Mouse (Mus musculus): ENCODE results near the gene Prss45.

Gene Prss45

DNA sequence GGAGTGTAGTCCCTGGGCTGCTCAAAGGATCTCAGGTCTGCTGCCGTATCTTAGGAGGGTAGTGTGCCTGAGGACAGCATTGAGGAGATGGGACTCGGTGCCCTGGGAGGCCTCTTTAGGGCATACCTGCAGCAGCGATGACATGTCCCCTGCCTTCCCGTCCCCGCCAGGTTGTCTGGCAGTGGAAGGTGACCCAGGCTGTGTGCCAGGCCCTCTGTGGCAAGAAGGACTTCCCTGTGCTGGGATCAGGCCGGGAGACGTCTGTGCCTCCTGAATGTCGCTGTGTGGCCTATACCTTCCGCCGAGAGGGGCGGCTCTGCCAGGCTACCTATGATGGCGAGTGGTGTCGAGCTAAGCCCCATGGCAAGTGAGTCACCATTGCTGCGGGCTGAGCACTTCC is 54.5 kb downstream of the Prss45 start:
- in situ Hi-C loops (cut with MboI; ENCODE audit: low pct_unique_long_range_greater_than_20kb in 1 of 2, low sequenced_read_pairs in 2 of 2, unreplicated experiment in 1 of 2): no loop called here

GRCm38 (mm10) chr9:110890026-110890783 is 55.8 kb downstream of the Prss45 start:
- in situ Hi-C loops (cut with MboI; ENCODE audit: low pct_unique_long_range_greater_than_20kb in 1 of 2, low sequenced_read_pairs in 2 of 2, unreplicated experiment in 1 of 2): no loop called here
